Mouse (Mus musculus) cerebellum, adult 2 months (tissue): ENCODE data around the gene Ttc24.

Experiments
- CTCF ChIP-seq: fragments of 200-500 bp; IDR thresholded peaks from 2 replicates; pipeline ENCODE4 v1.5.1; 2011; ENCODE audit warnings: low read depth, mild to moderate bottlenecking, control low read depth, low read length, moderate library complexity, borderline replicate concordance; ENCODE audit not compliant: insufficient read depth
- POLR2A ChIP-seq: fragments of 200-500 bp; IDR thresholded peaks from 2 replicates; pipeline ENCODE4 v1.6.1; 2011; ENCODE audit warnings: low read length, control low read depth, borderline replicate concordance; ENCODE audit not compliant: insufficient read depth

- TF ChIP-seq CTCF: no peak
- no peak for TF ChIP-seq POLR2A
These were observed 12.5 kb upstream of the Ttc24 start for GRCm38 (mm10) chr3:88090616-88091015.
